Mouse (Mus musculus): ENCODE results near the gene Litaf. TPM values are rescaled to one million over a fixed set of nuclear protein-coding genes. Genes with fewer than 3 reads are reported as not detected.
A peak's percentile ranks its signal among the peaks of the same experiment; 100 is the strongest.

Litaf gene
- polyA plus RNA-seq (2015; fragmentation: Nextera tagmentation; extraction: Ambion mirVana): 122 and 123 TPM in 2 replicates

GRCm38 (mm10) chr16:11066029-11066832, at the start of gene Litaf:
TSS of gene Litaf (minus strand) at chr16:11066157.
- H3K4me1 ChIP-seq: peaks cover 63% of the 10 kb centered on the region
- WGBS: under 1% methylated on average over 77 of the region's 78 CpGs
- 0 out of 2 replicates have a peak, but pooled peaks cover 3% of the 10 kb centered on the region for H3K36me3 ChIP-seq
- H3K9ac ChIP-seq: peak within 1 kb of the TSS; percentile 90
- peak; percentile 98 for ATAC-seq (replicated peaks; ENCODE audit: low FRiP score)
- H3K4me3 ChIP-seq (replicated peaks): peak within 1 kb of the TSS; percentile 88
- H3K27me3 ChIP-seq: no peaks in the 10 kb centered on the region
- H3K4me2 ChIP-seq: peak within 1 kb of the TSS; percentile 87
- no peaks in the 10 kb centered on the region for H3K9me3 ChIP-seq (replicated peaks)
- H3K27ac ChIP-seq: peak within 1 kb of the TSS; percentile 95

GRCm38 (mm10) chr16:11109198-11109740, 43.3 kb upstream of the Litaf start:
- H3K9me3 ChIP-seq (replicated peaks): no peaks in the 10 kb centered on the region
- no peak overlapping the region for H3K4me3 ChIP-seq (replicated peaks)
- no peak overlapping the region for H3K27ac ChIP-seq
- H3K27me3 ChIP-seq: no peaks in the 10 kb centered on the region
- WGBS: 70% methylated on average over 4 of the region's 4 CpGs
- no peak overlapping the region for H3K4me2 ChIP-seq
- no peak overlapping the region for H3K9ac ChIP-seq
- ATAC-seq (replicated peaks; ENCODE audit: low FRiP score): no peak
- peaks cover 40% of the 10 kb centered on the region for H3K36me3 ChIP-seq
- H3K4me1 ChIP-seq: no peaks in the 10 kb centered on the region

DNA sequence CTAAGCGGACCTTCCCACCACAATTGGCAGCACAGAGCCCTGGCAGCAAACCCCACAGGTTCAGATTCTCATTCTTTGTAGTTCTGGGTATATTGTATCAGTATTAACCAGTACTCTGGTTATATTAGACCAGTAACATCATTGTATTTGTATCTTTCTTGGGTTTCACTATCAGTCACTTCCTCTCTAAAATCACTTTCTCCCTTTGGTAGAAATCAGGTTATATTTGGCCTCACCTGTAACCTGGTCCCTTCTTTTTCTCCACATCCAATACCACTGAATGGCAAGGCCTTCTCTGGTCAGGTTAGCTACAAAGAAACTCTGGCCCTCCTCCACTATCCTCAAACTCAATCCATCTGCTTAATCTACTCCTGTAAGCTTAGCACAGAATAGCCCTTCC, 38.9 kb upstream of the Litaf start:
- 78% methylated on average over 1 of the region's 1 CpGs for whole genome bisulfite sequencing
- no peak overlapping the region for H3K4me3 ChIP-seq (replicated peaks)

GRCm38 (mm10) chr16:11097301-11097700, 31.3 kb upstream of the Litaf start:
- no peaks in the 10 kb centered on the region for H3K9me3 ChIP-seq (replicated peaks)
- peaks cover 60% of the 10 kb centered on the region for H3K36me3 ChIP-seq
- 88% methylated on average over 3 of the region's 3 CpGs for WGBS
- H3K4me3 ChIP-seq (replicated peaks): no peak overlapping the region
- H3K27ac ChIP-seq: no peak overlapping the region
- no peaks in the 10 kb centered on the region for H3K4me1 ChIP-seq
- ATAC-seq (replicated peaks; ENCODE audit: low FRiP score): no peak
- no peak overlapping the region for H3K9ac ChIP-seq
- no peaks in the 10 kb centered on the region for H3K27me3 ChIP-seq
- H3K4me2 ChIP-seq: no peak overlapping the region

More for the DNA sequence above, 38.9 kb upstream of the Litaf start:
- Histone ChIP-seq H3K9ac (no peak overlapping the region), H3K27me3 (no peaks in the 10 kb centered on the region), H3K27ac (no peak overlapping the region), H3K36me3 (peaks cover 58% of the 10 kb centered on the region), H3K4me2 (no peak overlapping the region), H3K9me3 (replicated peaks) (no peaks in the 10 kb centered on the region), H3K4me1 (no peaks in the 10 kb centered on the region)
- no peak for ATAC-seq (replicated peaks; ENCODE audit: low FRiP score)

DNA sequence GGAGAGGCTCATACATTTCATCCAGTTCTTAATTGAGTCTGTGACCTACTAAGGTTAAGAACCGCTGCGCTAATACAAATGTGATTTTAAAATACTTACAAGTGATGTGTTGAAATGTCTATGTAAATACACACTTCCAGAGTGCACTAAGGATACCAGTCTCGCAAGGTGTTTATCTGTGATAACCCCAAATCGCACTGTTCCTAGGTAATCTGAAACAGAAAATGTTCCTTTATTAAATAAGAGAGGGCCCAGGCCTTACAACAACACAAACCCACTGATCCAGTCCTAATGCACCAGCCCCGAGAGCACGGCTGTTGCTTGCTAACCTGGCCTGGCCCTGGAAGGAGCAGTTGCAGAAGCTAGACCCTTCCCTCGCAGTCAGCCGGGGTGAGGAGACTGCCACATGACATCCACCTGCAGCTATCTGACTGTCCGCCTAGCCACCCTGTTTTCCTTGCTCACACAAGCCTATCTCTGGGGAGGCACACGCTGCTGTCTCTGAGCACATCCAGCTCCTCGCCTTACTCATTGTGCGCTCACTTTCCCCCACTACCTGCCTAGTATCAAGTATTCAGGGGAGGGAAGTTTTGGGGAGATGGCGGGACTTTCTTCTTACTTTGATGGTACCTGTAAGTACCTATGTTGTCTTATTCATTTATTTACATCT, 27.9 kb upstream of the Litaf start:
- 85% methylated on average over 13 of the region's 13 CpGs for whole genome bisulfite sequencing
- H3K27ac ChIP-seq: no peak overlapping the region
- H3K4me3 ChIP-seq (replicated peaks): no peak overlapping the region
- peaks cover 68% of the 10 kb centered on the region for H3K36me3 ChIP-seq
- H3K9ac ChIP-seq: no peak overlapping the region
- no peaks in the 10 kb centered on the region for H3K9me3 ChIP-seq (replicated peaks)
- ATAC-seq (replicated peaks; ENCODE audit: low FRiP score): no peak
- no peak overlapping the region for H3K4me2 ChIP-seq
- H3K4me1 ChIP-seq: no peaks in the 10 kb centered on the region
- no peaks in the 10 kb centered on the region for H3K27me3 ChIP-seq

DNA sequence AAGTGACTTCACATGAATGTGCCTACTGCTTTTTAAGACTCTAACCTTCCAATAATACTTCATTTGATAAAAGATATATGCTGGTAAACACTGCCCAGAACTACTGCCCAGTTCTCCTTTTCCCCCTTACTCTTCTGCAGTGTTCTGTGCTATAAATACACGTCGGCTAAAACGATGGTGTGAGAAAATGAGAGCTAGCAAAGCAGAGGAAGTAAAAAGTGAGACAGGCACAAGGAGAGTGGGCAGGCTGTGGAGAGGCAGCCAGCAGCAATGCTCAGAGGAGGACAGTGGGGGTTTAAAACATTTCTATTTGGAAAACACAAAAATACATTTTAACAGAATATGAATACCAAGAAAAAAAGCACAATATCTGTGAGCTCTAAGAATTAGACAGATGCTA, 26.6 kb upstream of the Litaf start:
- 60% methylated on average over 3 of the region's 3 CpGs for WGBS
- no peak overlapping the region for H3K4me2 ChIP-seq
- no peaks in the 10 kb centered on the region for H3K9me3 ChIP-seq (replicated peaks)
- H3K4me3 ChIP-seq (replicated peaks): no peak overlapping the region
- no peak overlapping the region for H3K9ac ChIP-seq
- H3K27ac ChIP-seq: no peak overlapping the region
- H3K36me3 ChIP-seq: peaks cover 78% of the 10 kb centered on the region
- no peak for ATAC-seq (replicated peaks; ENCODE audit: low FRiP score)
- H3K27me3 ChIP-seq: no peaks in the 10 kb centered on the region
- H3K4me1 ChIP-seq: no peaks in the 10 kb centered on the region

- 46% methylated on average over 4 of the region's 4 CpGs for WGBS
- peaks cover 81% of the 10 kb centered on the region for H3K36me3 ChIP-seq
- ATAC-seq (replicated peaks; ENCODE audit: low FRiP score): no peak
- no peaks in the 10 kb centered on the region for H3K27me3 ChIP-seq
- H3K4me2 ChIP-seq: no peak overlapping the region
- H3K4me3 ChIP-seq (replicated peaks): no peak overlapping the region
- H3K9me3 ChIP-seq (replicated peaks): no peaks in the 10 kb centered on the region
- no peaks in the 10 kb centered on the region for H3K4me1 ChIP-seq
- H3K27ac ChIP-seq: no peak overlapping the region
- no peak overlapping the region for H3K9ac ChIP-seq
Measured at GRCm38 (mm10) chr16:11092061-11092460, 26.1 kb upstream of the Litaf start.

DNA sequence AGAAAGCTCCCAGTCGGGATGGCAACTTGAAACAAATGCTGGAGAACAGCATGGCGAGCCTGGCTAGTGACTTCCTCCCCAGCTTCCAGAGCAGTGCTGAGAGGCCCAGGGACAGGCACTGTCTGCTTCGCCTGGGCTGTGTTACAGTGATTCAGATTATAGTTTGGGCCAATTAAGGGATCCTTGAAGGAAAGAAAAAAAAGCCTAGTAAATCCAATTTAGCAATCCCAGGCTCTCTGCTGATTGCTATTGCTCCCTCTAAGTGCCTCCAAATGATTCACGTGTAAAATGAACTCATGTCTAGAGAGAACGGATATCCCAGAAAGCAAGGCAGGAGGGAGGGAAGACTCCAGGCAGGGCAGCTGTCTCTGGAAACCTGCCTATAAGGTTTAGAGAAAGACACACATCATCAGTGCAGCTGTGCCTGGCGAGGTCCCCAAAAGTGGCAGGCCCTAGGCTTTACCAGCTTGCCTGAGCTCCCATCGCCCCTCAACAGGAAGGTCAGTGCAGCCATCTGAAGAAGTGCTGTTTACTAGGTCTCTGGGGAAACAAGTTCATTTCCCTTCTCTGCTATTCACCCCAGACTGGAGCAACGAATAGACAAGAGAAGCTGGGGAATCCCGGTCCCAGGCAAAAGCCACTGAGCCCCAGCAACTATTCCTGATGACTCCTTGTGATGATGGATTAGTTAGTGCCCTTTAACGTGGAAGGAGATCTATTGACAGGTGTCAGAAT, 25.0 kb upstream of the Litaf start:
- H3K9me3 ChIP-seq (replicated peaks): no peaks in the 10 kb centered on the region

GRCm38 (mm10) chr16:11086856-11087588, 21.1 kb upstream of the Litaf start:
- H3K4me1 ChIP-seq: no peaks in the 10 kb centered on the region
- no peak overlapping the region for H3K4me3 ChIP-seq (replicated peaks)
- no peak overlapping the region for H3K4me2 ChIP-seq
- no peak for ATAC-seq (replicated peaks; ENCODE audit: low FRiP score)
- H3K27me3 ChIP-seq: no peaks in the 10 kb centered on the region
- 85% methylated on average over 5 of the region's 5 CpGs for WGBS
- H3K9ac ChIP-seq: no peak overlapping the region
- no peak overlapping the region for H3K27ac ChIP-seq
- no peaks in the 10 kb centered on the region for H3K9me3 ChIP-seq (replicated peaks)
- peaks cover 94% of the 10 kb centered on the region for H3K36me3 ChIP-seq

More for the DNA sequence above, 25.0 kb upstream of the Litaf start:
- 0 out of 2 replicates have a peak overlapping the region, but pooled peaks have one; percentile 29 for H3K27ac ChIP-seq
- no peak for ATAC-seq (replicated peaks; ENCODE audit: low FRiP score)
- no peaks in the 10 kb centered on the region for H3K4me1 ChIP-seq
- WGBS: 77% methylated on average over 10 of the region's 10 CpGs
- H3K9ac ChIP-seq: no peak overlapping the region
- H3K27me3 ChIP-seq: no peaks in the 10 kb centered on the region
- peaks cover 86% of the 10 kb centered on the region for H3K36me3 ChIP-seq
- H3K4me2 ChIP-seq: no peak overlapping the region
- no peak overlapping the region for H3K4me3 ChIP-seq (replicated peaks)

DNA sequence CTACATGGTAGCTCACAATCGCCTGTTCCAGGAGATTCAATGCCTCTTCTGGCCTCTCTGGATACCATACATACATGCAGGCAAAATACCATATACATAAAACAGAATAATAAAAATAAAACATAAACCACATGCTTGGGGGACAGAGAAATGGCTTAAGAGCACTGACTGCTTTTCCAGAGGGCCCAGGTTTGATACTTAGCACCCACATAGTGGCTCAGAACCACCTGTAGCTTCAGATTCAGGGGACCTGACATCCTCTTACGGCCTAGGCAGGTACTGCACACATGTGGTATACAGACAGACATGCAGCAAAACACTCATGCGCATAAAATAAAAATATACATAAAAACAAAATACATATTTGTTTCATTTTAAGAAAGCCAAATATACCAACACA, 20.3 kb upstream of the Litaf start:
- Histone ChIP-seq H3K4me1 (no peaks in the 10 kb centered on the region), H3K36me3 (peaks cover 94% of the 10 kb centered on the region), H3K4me3 (replicated peaks) (no peak overlapping the region), H3K9ac (no peak overlapping the region), H3K9me3 (replicated peaks) (no peaks in the 10 kb centered on the region), H3K27ac (no peak overlapping the region), H3K4me2 (no peak overlapping the region), H3K27me3 (no peaks in the 10 kb centered on the region)
- WGBS: 92% methylated on average over 3 of the region's 3 CpGs
- ATAC-seq (replicated peaks; ENCODE audit: low FRiP score): no peak

GRCm38 (mm10) chr16:11084181-11084580, 18.2 kb upstream of the Litaf start:
- Histone ChIP-seq H3K9me3 (replicated peaks) (no peaks in the 10 kb centered on the region), H3K27me3 (no peaks in the 10 kb centered on the region), H3K27ac (no peak overlapping the region), H3K4me1 (no peaks in the 10 kb centered on the region), H3K36me3 (peaks cover 96% of the 10 kb centered on the region), H3K4me3 (replicated peaks) (no peak overlapping the region), H3K4me2 (no peak overlapping the region), H3K9ac (no peak overlapping the region)
- no peak for ATAC-seq (replicated peaks; ENCODE audit: low FRiP score)
- 95% methylated on average over 8 of the region's 8 CpGs for WGBS
